Mouse (Mus musculus): Measurements from ENCODE around the gene Mr1. TPM values are rescaled to one million over a fixed set of nuclear protein-coding genes. Genes with fewer than 3 reads are reported as not detected.

Gene Mr1
- polyA plus RNA-seq, 1 experiment from 2014 or later = 3.8 TPM

GRCm38 (mm10) chr1:155107843-155108242 is 38.8 kb downstream of the Mr1 start:
- H3K27ac ChIP-seq (ENCODE audit: low read depth, low read length) = no peak overlapping the region
- WGBS (ENCODE audit: insufficient replicate concordance) = 41% methylated on average over 5 of the region's 5 CpGs
- ATAC-seq (replicated peaks; ENCODE audit: insufficient number of reproducible peaks, low FRiP score, low TSS enrichment) = no peak

GRCm38 (mm10) chr1:155106310-155106709 is 40.3 kb downstream of the Mr1 start:
- Histone ChIP-seq H3K4me2 (no peak overlapping the region), H3K9me3 (replicated peaks; ENCODE audit: control insufficient read depth, low read length) (no peaks in the 10 kb centered on the region), H3K4me1 (ENCODE audit: control insufficient read depth, insufficient read depth, low read length) (peaks cover 19% of the 10 kb centered on the region), H3K9ac (ENCODE audit: low read depth, low read length) (no peak overlapping the region), H3K27me3 (ENCODE audit: control insufficient read depth, insufficient read depth, low read length) (no peaks in the 10 kb centered on the region), H3K36me3 (ENCODE audit: control insufficient read depth, insufficient read depth, low read length) (no peaks in the 10 kb centered on the region), H3K27ac (ENCODE audit: low read depth, low read length) (no peak overlapping the region), H3K4me3 (ENCODE audit: low read depth, low read length) (no peak overlapping the region)
- WGBS (ENCODE audit: insufficient replicate concordance) = 63% methylated on average over 1 of the region's 1 CpGs
- ATAC-seq (replicated peaks; ENCODE audit: insufficient number of reproducible peaks, low FRiP score, low TSS enrichment) = no peak

More at GRCm38 (mm10) chr1:155107843-155108242, 38.8 kb downstream of the Mr1 start:
- H3K4me1 ChIP-seq (ENCODE audit: control insufficient read depth, insufficient read depth, low read length) = peaks cover 27% of the 10 kb centered on the region
- no peak overlapping the region for H3K9ac ChIP-seq (ENCODE audit: low read depth, low read length)
- H3K4me2 ChIP-seq = no peak overlapping the region
- H3K27me3 ChIP-seq (ENCODE audit: control insufficient read depth, insufficient read depth, low read length) = no peaks in the 10 kb centered on the region
- H3K4me3 ChIP-seq (ENCODE audit: low read depth, low read length) = no peak overlapping the region
- no peaks in the 10 kb centered on the region for H3K36me3 ChIP-seq (ENCODE audit: control insufficient read depth, insufficient read depth, low read length)
- no peaks in the 10 kb centered on the region for H3K9me3 ChIP-seq (replicated peaks; ENCODE audit: control insufficient read depth, low read length)

GRCm38 (mm10) chr1:155103991-155104390 is 42.6 kb downstream of the Mr1 start:
- peaks cover 9% of the 10 kb centered on the region for H3K4me1 ChIP-seq (ENCODE audit: control insufficient read depth, insufficient read depth, low read length)
- H3K27ac ChIP-seq (ENCODE audit: low read depth, low read length) = no peak overlapping the region
- H3K9me3 ChIP-seq (replicated peaks; ENCODE audit: control insufficient read depth, low read length) = no peaks in the 10 kb centered on the region
- no peak overlapping the region for H3K9ac ChIP-seq (ENCODE audit: low read depth, low read length)
- no peaks in the 10 kb centered on the region for H3K27me3 ChIP-seq (ENCODE audit: control insufficient read depth, insufficient read depth, low read length)
- H3K4me2 ChIP-seq = no peak overlapping the region
- H3K4me3 ChIP-seq (ENCODE audit: low read depth, low read length) = no peak overlapping the region
- WGBS (ENCODE audit: insufficient replicate concordance) = 86% methylated on average over 5 of the region's 5 CpGs
- no peak for ATAC-seq (replicated peaks; ENCODE audit: insufficient number of reproducible peaks, low FRiP score, low TSS enrichment)
- H3K36me3 ChIP-seq (ENCODE audit: control insufficient read depth, insufficient read depth, low read length) = no peaks in the 10 kb centered on the region

- 0 out of 2 replicates have a peak, but pooled peaks cover 2% of the 10 kb centered on the region for H3K4me1 ChIP-seq (ENCODE audit: control insufficient read depth, insufficient read depth, low read length)
- ATAC-seq (replicated peaks; ENCODE audit: insufficient number of reproducible peaks, low FRiP score, low TSS enrichment) = no peak
- H3K27ac ChIP-seq (ENCODE audit: low read depth, low read length) = no peak overlapping the region
- H3K4me3 ChIP-seq (ENCODE audit: low read depth, low read length) = no peak overlapping the region
- no peaks in the 10 kb centered on the region for H3K27me3 ChIP-seq (ENCODE audit: control insufficient read depth, insufficient read depth, low read length)
- 59% methylated on average over 4 of the region's 4 CpGs for WGBS (ENCODE audit: insufficient replicate concordance)
- no peak overlapping the region for H3K4me2 ChIP-seq
- no peaks in the 10 kb centered on the region for H3K9me3 ChIP-seq (replicated peaks; ENCODE audit: control insufficient read depth, low read length)
- H3K9ac ChIP-seq (ENCODE audit: low read depth, low read length) = no peak overlapping the region
- H3K36me3 ChIP-seq (ENCODE audit: control insufficient read depth, insufficient read depth, low read length) = no peaks in the 10 kb centered on the region
Measured at GRCm38 (mm10) chr1:155102631-155103030, 44.0 kb downstream of the Mr1 start.

- H3K4me1 ChIP-seq (ENCODE audit: control insufficient read depth, insufficient read depth, low read length) = peaks cover 14% of the 10 kb centered on the region
- H3K27ac ChIP-seq (ENCODE audit: low read depth, low read length) = peak within 1 kb of the TSS; percentile 90
- peak within 1 kb of the TSS; percentile 100 for H3K4me3 ChIP-seq (ENCODE audit: low read depth, low read length)
- no peaks in the 10 kb centered on the region for H3K9me3 ChIP-seq (replicated peaks; ENCODE audit: control insufficient read depth, low read length)
- peak; percentile 97 for ATAC-seq (replicated peaks; ENCODE audit: insufficient number of reproducible peaks, low FRiP score, low TSS enrichment)
- no peaks in the 10 kb centered on the region for H3K27me3 ChIP-seq (ENCODE audit: control insufficient read depth, insufficient read depth, low read length)
- peak within 1 kb of the TSS; percentile 85 for H3K4me2 ChIP-seq
- under 1% methylated on average over 40 of the region's 40 CpGs for WGBS (ENCODE audit: insufficient replicate concordance)
- H3K36me3 ChIP-seq (ENCODE audit: control insufficient read depth, insufficient read depth, low read length) = no peaks in the 10 kb centered on the region
- peak within 1 kb of the TSS; percentile 99 for H3K9ac ChIP-seq (ENCODE audit: low read depth, low read length)
Measured at GRCm38 (mm10) chr1:155099280-155099848, 47.2 kb downstream of the Mr1 start, which contains the start of gene Ier5. Gene Ier5 (minus strand): TSS chr1:155099636.

GRCm38 (mm10) chr1:155098486-155099279 is 47.9 kb downstream of the Mr1 start:
- Histone ChIP-seq H3K4me2 (peak overlapping the region; percentile 85), H3K4me1 (ENCODE audit: control insufficient read depth, insufficient read depth, low read length) (peaks cover 19% of the 10 kb centered on the region), H3K4me3 (ENCODE audit: low read depth, low read length) (peak overlapping the region; percentile 100), H3K9ac (ENCODE audit: low read depth, low read length) (peak overlapping the region; percentile 99), H3K36me3 (ENCODE audit: control insufficient read depth, insufficient read depth, low read length) (no peaks in the 10 kb centered on the region), H3K27me3 (ENCODE audit: control insufficient read depth, insufficient read depth, low read length) (no peaks in the 10 kb centered on the region), H3K9me3 (replicated peaks; ENCODE audit: control insufficient read depth, low read length) (no peaks in the 10 kb centered on the region), H3K27ac (ENCODE audit: low read depth, low read length) (peak overlapping the region; percentile 90)
- WGBS (ENCODE audit: insufficient replicate concordance) = under 1% methylated on average over 79 of the region's 93 CpGs
- peak; percentile 41 for ATAC-seq (replicated peaks; ENCODE audit: insufficient number of reproducible peaks, low FRiP score, low TSS enrichment)

- Histone ChIP-seq H3K4me1 (ENCODE audit: control insufficient read depth, insufficient read depth, low read length) (peaks cover 26% of the 10 kb centered on the region), H3K27me3 (ENCODE audit: control insufficient read depth, insufficient read depth, low read length) (no peaks in the 10 kb centered on the region), H3K36me3 (ENCODE audit: control insufficient read depth, insufficient read depth, low read length) (no peaks in the 10 kb centered on the region), H3K4me3 (ENCODE audit: low read depth, low read length) (peak overlapping the region; percentile 100), H3K27ac (ENCODE audit: low read depth, low read length) (peak overlapping the region; percentile 90), H3K9ac (ENCODE audit: low read depth, low read length) (peak overlapping the region; percentile 99), H3K4me2 (peak overlapping the region; percentile 85), H3K9me3 (replicated peaks; ENCODE audit: control insufficient read depth, low read length) (no peaks in the 10 kb centered on the region)
- under 1% methylated on average over 33 of the region's 33 CpGs for WGBS (ENCODE audit: insufficient replicate concordance)
- peak; percentile 8; the same call in 1 of the 2 replicates for ATAC-seq (replicated peaks; ENCODE audit: insufficient number of reproducible peaks, low FRiP score, low TSS enrichment)
Measured at GRCm38 (mm10) chr1:155097931-155098485, 48.6 kb downstream of the Mr1 start.

GRCm38 (mm10) chr1:155097354-155097753 is 49.3 kb downstream of the Mr1 start:
- Histone ChIP-seq H3K36me3 (ENCODE audit: control insufficient read depth, insufficient read depth, low read length) (no peaks in the 10 kb centered on the region), H3K4me1 (ENCODE audit: control insufficient read depth, insufficient read depth, low read length) (peaks cover 32% of the 10 kb centered on the region), H3K4me3 (ENCODE audit: low read depth, low read length) (peak overlapping the region; percentile 100), H3K9me3 (replicated peaks; ENCODE audit: control insufficient read depth, low read length) (no peaks in the 10 kb centered on the region), H3K9ac (ENCODE audit: low read depth, low read length) (peak overlapping the region; percentile 99), H3K27ac (ENCODE audit: low read depth, low read length) (peak overlapping the region; percentile 90), H3K27me3 (ENCODE audit: control insufficient read depth, insufficient read depth, low read length) (no peaks in the 10 kb centered on the region), H3K4me2 (peak overlapping the region; percentile 85)
- 15% methylated on average over 6 of the region's 6 CpGs for WGBS (ENCODE audit: insufficient replicate concordance)
- ATAC-seq (replicated peaks; ENCODE audit: insufficient number of reproducible peaks, low FRiP score, low TSS enrichment) = no peak
